Mouse (Mus musculus): ENCODE results near the gene Zbtb8a. TPM values are rescaled to one million over a fixed set of nuclear protein-coding genes. Genes with fewer than 3 reads are reported as not detected.

The Zbtb8a gene
- total and polyA plus RNA-seq, 3 experiments = 0.89 to 1.6 TPM; not detected in 1

GRCm38 (mm10) chr4:129376961-129377545 is 863 bp downstream of the Zbtb8a start:
- Histone ChIP-seq H3K9ac (ENCODE audit: control insufficient read depth, low read depth, low read length, poor library complexity, severe bottlenecking) (peak overlapping the region; percentile 81), H3K36me3 (ENCODE audit: control insufficient read depth in 1 of 2, insufficient read depth in 2 of 2, low read length in 2 of 2) (peaks cover 0 to 5% of the 10 kb centered on the region in 2 experiments; a peak in 2 of 4 replicates), H3K4me3 (ENCODE audit: control insufficient read depth in 1 of 2, insufficient read depth in 1 of 2, low read depth in 2 of 2, low read length in 2 of 2) (peak overlapping the region; percentile 82 to 90), H3K79me2 (ENCODE audit: control insufficient read depth, insufficient read depth, low read length, poor library complexity) (no peaks in the 10 kb centered on the region; the same call in 1 of the 2 replicates), H3K4me1 (ENCODE audit: control insufficient read depth in 1 of 2, insufficient read depth in 2 of 2, low read length in 2 of 2) (peaks cover 2 to 11% of the 10 kb centered on the region in 2 experiments; a peak in 3 of 4 replicates), H3K27ac (ENCODE audit: control insufficient read depth, low read depth, low read length) (no peak overlapping the region), H3K27me3 (ENCODE audit: control insufficient read depth in 1 of 2, insufficient read depth in 2 of 2, low read length in 2 of 2) (peaks cover 0 to 3% of the 10 kb centered on the region in 2 experiments; a peak in 2 of 4 replicates), H3K9me3 (replicated peaks; ENCODE audit: insufficient read depth, low read length) (no peaks in the 10 kb centered on the region)
- no peak for TF ChIP-seq BHLHE40 (IDR thresholded peaks at IDR 0.05; ENCODE audit: borderline replicate concordance, low read depth, low read length)
- no peak for TF ChIP-seq USF2 (IDR thresholded peaks at IDR 0.05; ENCODE audit: borderline replicate concordance in 1 of 2, insufficient read depth in 1 of 2, low read depth in 1 of 2, low read length in 2 of 2)
- no peak for TF ChIP-seq KAT2A (conservative IDR thresholded peaks at IDR 0.05; ENCODE audit: low read depth, low read length)
- TF ChIP-seq MAFK (IDR thresholded peaks at IDR 0.05; ENCODE audit: borderline replicate concordance, low read depth, low read length) = no peak
- TF ChIP-seq RAD21 (IDR thresholded peaks at IDR 0.05; ENCODE audit: low read depth, low read length) = no peak
- TF ChIP-seq POLR2AphosphoS5 (IDR thresholded peaks at IDR 0.05; ENCODE audit: borderline replicate concordance, low read depth, low read length) = no peak
- TF ChIP-seq NRF1 (IDR thresholded peaks at IDR 0.05; ENCODE audit: insufficient read depth, low read depth, low read length, poor library complexity, severe bottlenecking) = no peak
- TF ChIP-seq TAL1 (IDR thresholded peaks at IDR 0.05; ENCODE audit: low read length) = no peak
- TF ChIP-seq HCFC1 (IDR thresholded peaks at IDR 0.05; ENCODE audit: low read depth, low read length) = no peak
- TF ChIP-seq POLR2A (IDR thresholded peaks at IDR 0.05; ENCODE audit: control insufficient read depth in 1 of 2, insufficient read depth in 1 of 2, low read depth in 1 of 2, low read length in 2 of 2, poor library complexity in 1 of 2) = no peak
- no peak for TF ChIP-seq GABPA (IDR thresholded peaks at IDR 0.05; ENCODE audit: low read depth, low read length)
- no peak for TF ChIP-seq MYC (IDR thresholded peaks at IDR 0.05; ENCODE audit: low read depth, low read length)
- no peak for TF ChIP-seq ZC3H11A (IDR thresholded peaks at IDR 0.05; ENCODE audit: low read depth, low read length)
- no peak for TF ChIP-seq CHD2 (IDR thresholded peaks at IDR 0.05; ENCODE audit: low read length)
- TF ChIP-seq GATA1 (IDR thresholded peaks at IDR 0.05; ENCODE audit: low read depth, low read length) = no peak
- peak; percentile 54 for DNase-seq (ENCODE audit: low read depth, low spot score)

GRCm38 (mm10) chr4:129375821-129376220 is 2.1 kb downstream of the Zbtb8a start:
- Histone ChIP-seq H3K4me3 (ENCODE audit: control insufficient read depth in 1 of 2, insufficient read depth in 1 of 2, low read depth in 2 of 2, low read length in 2 of 2) (no peak overlapping the region), H3K9ac (ENCODE audit: control insufficient read depth, low read depth, low read length, poor library complexity, severe bottlenecking) (no peak overlapping the region), H3K36me3 (ENCODE audit: control insufficient read depth in 1 of 2, insufficient read depth in 2 of 2, low read length in 2 of 2) (peaks cover 0 to 5% of the 10 kb centered on the region in 2 experiments; a peak in 2 of 4 replicates), H3K27me3 (ENCODE audit: control insufficient read depth in 1 of 2, insufficient read depth in 2 of 2, low read length in 2 of 2) (peaks cover 0 to 3% of the 10 kb centered on the region in 2 experiments; a peak in 2 of 4 replicates), H3K27ac (ENCODE audit: control insufficient read depth, low read depth, low read length) (no peak overlapping the region), H3K9me3 (replicated peaks; ENCODE audit: insufficient read depth, low read length) (no peaks in the 10 kb centered on the region), H3K79me2 (ENCODE audit: control insufficient read depth, insufficient read depth, low read length, poor library complexity) (no peaks in the 10 kb centered on the region; the same call in 1 of the 2 replicates), H3K4me1 (ENCODE audit: control insufficient read depth in 1 of 2, insufficient read depth in 2 of 2, low read length in 2 of 2) (peaks cover 2 to 11% of the 10 kb centered on the region in 2 experiments; a peak in 3 of 4 replicates)
- no peak for DNase-seq (ENCODE audit: low read depth, low spot score)
- TF ChIP-seq POLR2AphosphoS5 (IDR thresholded peaks at IDR 0.05; ENCODE audit: borderline replicate concordance, low read depth, low read length) (no peak), TBP (IDR thresholded peaks at IDR 0.05; ENCODE audit: low read depth, low read length) (no peak), UBTF (IDR thresholded peaks at IDR 0.05; ENCODE audit: borderline replicate concordance, insufficient read depth, low read depth, low read length) (no peak), ETS1 (IDR thresholded peaks at IDR 0.05; ENCODE audit: low read depth, low read length) (no peak), ELF1 (IDR thresholded peaks at IDR 0.05; ENCODE audit: low read depth, low read length) (no peak), MAFK (IDR thresholded peaks at IDR 0.05; ENCODE audit: borderline replicate concordance, low read depth, low read length) (no peak), CTCF (IDR thresholded peaks at IDR 0.05 in 2 of 3, conservative IDR thresholded peaks at IDR 0.05 in 1 of 3; ENCODE audit: control insufficient read depth in 1 of 3, insufficient read depth in 1 of 3, low read depth in 2 of 3, low read length in 3 of 3, poor library complexity in 1 of 3, severe bottlenecking in 1 of 3) (no peak), JUND (IDR thresholded peaks at IDR 0.05; ENCODE audit: low read depth, low read length) (no peak), MYB (IDR thresholded peaks at IDR 0.05; ENCODE audit: low read depth, low read length) (no peak), NRF1 (IDR thresholded peaks at IDR 0.05; ENCODE audit: insufficient read depth, low read depth, low read length, poor library complexity, severe bottlenecking) (no peak), SIN3A (IDR thresholded peaks at IDR 0.05; ENCODE audit: low read length) (no peak), HCFC1 (IDR thresholded peaks at IDR 0.05; ENCODE audit: low read depth, low read length) (no peak), GABPA (IDR thresholded peaks at IDR 0.05; ENCODE audit: low read depth, low read length) (no peak), MAX (IDR thresholded peaks at IDR 0.05; ENCODE audit: low read length) (no peak), TAL1 (IDR thresholded peaks at IDR 0.05; ENCODE audit: low read length) (no peak), RCOR1 (IDR thresholded peaks at IDR 0.05; ENCODE audit: low read depth, low read length) (no peak), ZKSCAN1 (IDR thresholded peaks at IDR 0.05; ENCODE audit: low read depth, low read length) (no peak), SMC3 (IDR thresholded peaks at IDR 0.05; ENCODE audit: low read depth, low read length) (no peak), POLR2A (IDR thresholded peaks at IDR 0.05; ENCODE audit: control insufficient read depth in 1 of 2, insufficient read depth in 1 of 2, low read depth in 1 of 2, low read length in 2 of 2, poor library complexity in 1 of 2) (no peak), MYC (IDR thresholded peaks at IDR 0.05; ENCODE audit: low read depth, low read length) (no peak)

Data from MEL (cell line).